Mouse (Mus musculus) brain, embryonic 14.5 days (tissue): ENCODE results near the gene Wdsub1.

Experiments used
- CTCF ChIP-seq: fragments of 200-500 bp; IDR thresholded peaks from 2 replicates; pipeline ENCODE4 v1.5.1; 2012; ENCODE audit warnings: inconsistent platforms, mild to moderate bottlenecking, moderate library complexity, borderline replicate concordance; ENCODE audit not compliant: insufficient read depth, insufficient read length; ENCODE audit errors: extremely low read depth
- POLR2A ChIP-seq: fragments of 200-500 bp; IDR thresholded peaks from 2 replicates; pipeline ENCODE4 v1.6.1; 2012; ENCODE audit warnings: mild to moderate bottlenecking, inconsistent platforms, borderline replicate concordance; ENCODE audit not compliant: poor library complexity, insufficient read depth, insufficient read length, severe bottlenecking; ENCODE audit errors: extremely low read depth

- TF ChIP-seq POLR2A (no peak), CTCF (no peak)
Observed at GRCm38 (mm10) chr2:59839755-59840154, 42.6 kb downstream of the Wdsub1 start.
